Mouse (Mus musculus): Measurements from ENCODE around the gene Lonp2. TPM values are rescaled to one million over a fixed set of nuclear protein-coding genes. Genes with fewer than 3 reads are reported as not detected.

Lonp2 gene
- polyA plus RNA-seq, 1 experiment from 2014 or later, result 52.0 TPM

GRCm38 (mm10) chr8:86745221-86745934 lies 121.5 kb downstream of the Lonp2 start, which contains the start of the genes Gm10638 and Siah1a:
Gene Gm10638, plus strand, starts transcription at chr8:86745699.
Gene Siah1a, minus strand, starts transcription at chr8:86745934.
- under 1% methylated on average over 63 of the region's 88 CpGs for WGBS
- H3K27me3 ChIP-seq (ENCODE audit: low read depth, poor library complexity, severe bottlenecking), result no peaks in the 10 kb centered on the region
- no peaks in the 10 kb centered on the region for H3K9me3 ChIP-seq (replicated peaks)
- H3K4me1 ChIP-seq, result peaks cover 38% of the 10 kb centered on the region
- peak within 1 kb of the TSS; percentile 100 for H3K27ac ChIP-seq (replicated peaks)
- H3K4me3 ChIP-seq, result peak within 1 kb of the TSS; percentile 94
- H3K36me3 ChIP-seq, result no peaks in the 10 kb centered on the region
- peak; percentile 79 for DNase-seq (ENCODE audit: low spot score)

- Histone ChIP-seq H3K27ac (replicated peaks) (peak overlapping the region; percentile 100), H3K27me3 (ENCODE audit: low read depth, poor library complexity, severe bottlenecking) (no peaks in the 10 kb centered on the region), H3K4me3 (peak overlapping the region; percentile 94), H3K4me1 (peaks cover 38% of the 10 kb centered on the region), H3K36me3 (no peaks in the 10 kb centered on the region), H3K9me3 (replicated peaks) (no peaks in the 10 kb centered on the region)
- under 1% methylated on average over 70 of the region's 70 CpGs for WGBS
- DNase-seq (ENCODE audit: low spot score), result peak; percentile 92
Measured at GRCm38 (mm10) chr8:86745935-86746441, 122.1 kb downstream of the Lonp2 start.

- WGBS, result 3% methylated on average over 11 of the region's 11 CpGs
- Histone ChIP-seq H3K4me3 (peak overlapping the region; percentile 94), H3K27me3 (ENCODE audit: low read depth, poor library complexity, severe bottlenecking) (no peaks in the 10 kb centered on the region), H3K4me1 (peaks cover 36% of the 10 kb centered on the region), H3K27ac (replicated peaks) (peak overlapping the region; percentile 100), H3K36me3 (no peaks in the 10 kb centered on the region), H3K9me3 (replicated peaks) (no peaks in the 10 kb centered on the region)
- DNase-seq (ENCODE audit: low spot score), result no peak
Measured at GRCm38 (mm10) chr8:86746511-86746910, 122.7 kb downstream of the Lonp2 start.

- Histone ChIP-seq H3K36me3 (no peaks in the 10 kb centered on the region), H3K27me3 (ENCODE audit: low read depth, poor library complexity, severe bottlenecking) (no peaks in the 10 kb centered on the region), H3K4me3 (no peak overlapping the region), H3K4me1 (peaks cover 12% of the 10 kb centered on the region), H3K9me3 (replicated peaks) (no peaks in the 10 kb centered on the region), H3K27ac (replicated peaks) (no peak overlapping the region)
- 60% methylated on average over 2 of the region's 2 CpGs for WGBS
- no peak for DNase-seq (ENCODE audit: low spot score)
Measured at GRCm38 (mm10) chr8:86749842-86750241, 126.0 kb downstream of the Lonp2 start.

- Histone ChIP-seq H3K36me3 (no peaks in the 10 kb centered on the region), H3K4me1 (peaks cover 8% of the 10 kb centered on the region), H3K27me3 (ENCODE audit: low read depth, poor library complexity, severe bottlenecking) (peaks cover 6% of the 10 kb centered on the region), H3K4me3 (peak overlapping the region; percentile 25; the same call in 1 of the 2 replicates), H3K27ac (replicated peaks) (peak overlapping the region; percentile 35; the same call in 1 of the 2 replicates), H3K9me3 (replicated peaks) (no peaks in the 10 kb centered on the region)
- WGBS, result 26% methylated on average over 23 of the region's 23 CpGs
- DNase-seq (ENCODE audit: low spot score), result peak; percentile 37
Measured at GRCm38 (mm10) chr8:86756948-86757733, 133.3 kb downstream of the Lonp2 start.

- no peaks in the 10 kb centered on the region for H3K9me3 ChIP-seq (replicated peaks)
- WGBS, result 83% methylated on average over 3 of the region's 3 CpGs
- H3K27ac ChIP-seq (replicated peaks), result no peak overlapping the region
Measured at GRCm38 (mm10) chr8:86758651-86759050, 134.8 kb downstream of the Lonp2 start.

GRCm38 (mm10) chr8:86759090-86759491 lies 135.2 kb downstream of the Lonp2 start:
- H3K4me3 ChIP-seq, result no peak overlapping the region

More at GRCm38 (mm10) chr8:86758651-86759050, 134.8 kb downstream of the Lonp2 start:
- Histone ChIP-seq H3K36me3 (no peaks in the 10 kb centered on the region), H3K4me3 (no peak overlapping the region), H3K4me1 (peaks cover 8% of the 10 kb centered on the region), H3K27me3 (ENCODE audit: low read depth, poor library complexity, severe bottlenecking) (peaks cover 11% of the 10 kb centered on the region)
- DNase-seq (ENCODE audit: low spot score), result no peak

GRCm38 (mm10) chr8:86760746-86761145 lies 136.9 kb downstream of the Lonp2 start:
- no peak for DNase-seq (ENCODE audit: low spot score)
- H3K4me1 ChIP-seq, result peaks cover 8% of the 10 kb centered on the region
- H3K27me3 ChIP-seq (ENCODE audit: low read depth, poor library complexity, severe bottlenecking), result peaks cover 11% of the 10 kb centered on the region
- 67% methylated on average over 6 of the region's 6 CpGs for WGBS
- no peaks in the 10 kb centered on the region for H3K36me3 ChIP-seq
- H3K4me3 ChIP-seq, result no peak overlapping the region
- H3K9me3 ChIP-seq (replicated peaks), result no peaks in the 10 kb centered on the region
- H3K27ac ChIP-seq (replicated peaks), result no peak overlapping the region

More at GRCm38 (mm10) chr8:86759090-86759491, 135.2 kb downstream of the Lonp2 start:
- Histone ChIP-seq H3K27me3 (ENCODE audit: low read depth, poor library complexity, severe bottlenecking) (peaks cover 11% of the 10 kb centered on the region), H3K27ac (replicated peaks) (no peak overlapping the region), H3K36me3 (no peaks in the 10 kb centered on the region), H3K4me1 (peaks cover 8% of the 10 kb centered on the region), H3K9me3 (replicated peaks) (no peaks in the 10 kb centered on the region)
- DNase-seq (ENCODE audit: low spot score), result no peak
- 62% methylated on average over 4 of the region's 4 CpGs for WGBS

GRCm38 (mm10) chr8:86762806-86763205 lies 139.0 kb downstream of the Lonp2 start:
- H3K9me3 ChIP-seq (replicated peaks), result no peaks in the 10 kb centered on the region
- DNase-seq (ENCODE audit: low spot score), result no peak
- H3K4me3 ChIP-seq, result no peak overlapping the region
- H3K4me1 ChIP-seq, result no peaks in the 10 kb centered on the region
- H3K36me3 ChIP-seq, result no peaks in the 10 kb centered on the region
- WGBS, result 65% methylated on average over 5 of the region's 5 CpGs
- H3K27ac ChIP-seq (replicated peaks), result no peak overlapping the region
- H3K27me3 ChIP-seq (ENCODE audit: low read depth, poor library complexity, severe bottlenecking), result peaks cover 10% of the 10 kb centered on the region

- 91% methylated on average over 10 of the region's 10 CpGs for WGBS
- H3K36me3 ChIP-seq, result no peaks in the 10 kb centered on the region
- no peak overlapping the region for H3K27ac ChIP-seq (replicated peaks)
- H3K4me1 ChIP-seq, result no peaks in the 10 kb centered on the region
- DNase-seq (ENCODE audit: low spot score), result no peak
- H3K4me3 ChIP-seq, result no peak overlapping the region
- H3K9me3 ChIP-seq (replicated peaks), result no peaks in the 10 kb centered on the region
- H3K27me3 ChIP-seq (ENCODE audit: low read depth, poor library complexity, severe bottlenecking), result 0 out of 2 replicates have a peak, but pooled peaks cover 5% of the 10 kb centered on the region
Measured at GRCm38 (mm10) chr8:86765155-86765554, 141.3 kb downstream of the Lonp2 start.

GRCm38 (mm10) chr8:86765669-86766068 lies 141.8 kb downstream of the Lonp2 start:
- Histone ChIP-seq H3K27ac (replicated peaks) (no peak overlapping the region), H3K9me3 (replicated peaks) (no peaks in the 10 kb centered on the region), H3K36me3 (no peaks in the 10 kb centered on the region), H3K4me3 (no peak overlapping the region), H3K27me3 (ENCODE audit: low read depth, poor library complexity, severe bottlenecking) (0 out of 2 replicates have a peak, but pooled peaks cover 5% of the 10 kb centered on the region), H3K4me1 (no peaks in the 10 kb centered on the region)
- no peak for DNase-seq (ENCODE audit: low spot score)
- WGBS, result 95% methylated on average over 8 of the region's 8 CpGs

- Histone ChIP-seq H3K27ac (replicated peaks) (no peak overlapping the region), H3K36me3 (no peaks in the 10 kb centered on the region), H3K9me3 (replicated peaks) (no peaks in the 10 kb centered on the region), H3K4me1 (no peaks in the 10 kb centered on the region), H3K4me3 (no peak overlapping the region), H3K27me3 (ENCODE audit: low read depth, poor library complexity, severe bottlenecking) (0 out of 2 replicates have a peak, but pooled peaks cover 5% of the 10 kb centered on the region)
- DNase-seq (ENCODE audit: low spot score), result no peak
- WGBS, result 89% methylated on average over 9 of the region's 9 CpGs
Measured at GRCm38 (mm10) chr8:86766548-86767211, 142.8 kb downstream of the Lonp2 start.

Data from midbrain, embryonic 10.5 days (tissue).